Mouse (Mus musculus) naive thymus-derived CD4-positive, alpha-beta T cell, adult 2 months (primary cell): ENCODE results near the gene Ccr6.

Source experiments
- DNase-seq: peaks from one replicate; pipeline ENCODE4 v3.0.0-alpha.2; 2011; ENCODE audit warnings: low read depth

The Ccr6 gene

GRCm38 (mm10) chr17:8233618-8234214 lies 2.1 kb upstream of the Ccr6 start:
- no peak for DNase-seq

GRCm38 (mm10) chr17:8234537-8234936 lies 1.3 kb upstream of the Ccr6 start:
- DNase-seq = no peak

- DNase-seq = no peak
Observed at GRCm38 (mm10) chr17:8238012-8238710, 2.3 kb downstream of the Ccr6 start.

GRCm38 (mm10) chr17:8239561-8239960 lies 3.7 kb downstream of the Ccr6 start:
- no peak for DNase-seq

- DNase-seq = no peak
Observed at GRCm38 (mm10) chr17:8240517-8240916, 4.7 kb downstream of the Ccr6 start.

GRCm38 (mm10) chr17:8241645-8242044 lies 5.8 kb downstream of the Ccr6 start:
- DNase-seq = no peak

GRCm38 (mm10) chr17:8242186-8242585 lies 6.3 kb downstream of the Ccr6 start:
- DNase-seq = no peak

- no peak for DNase-seq
Observed at GRCm38 (mm10) chr17:8244124-8244523, 8.3 kb downstream of the Ccr6 start.

GRCm38 (mm10) chr17:8246102-8246754 lies 10.4 kb downstream of the Ccr6 start:
- no peak for DNase-seq

- DNase-seq = no peak
Observed at GRCm38 (mm10) chr17:8251704-8252103, 15.9 kb downstream of the Ccr6 start.

- no peak for DNase-seq
Observed at GRCm38 (mm10) chr17:8254268-8254667, 18.4 kb downstream of the Ccr6 start.

- no peak for DNase-seq
Observed at GRCm38 (mm10) chr17:8254914-8255313, 19.1 kb downstream of the Ccr6 start.

- DNase-seq = no peak
Observed at GRCm38 (mm10) chr17:8255583-8255982, 19.7 kb downstream of the Ccr6 start.

GRCm38 (mm10) chr17:8256982-8257381 lies 21.1 kb downstream of the Ccr6 start:
- peak; percentile 27 for DNase-seq

GRCm38 (mm10) chr17:8264638-8265037 lies 28.8 kb downstream of the Ccr6 start:
- DNase-seq = peak; percentile 75

GRCm38 (mm10) chr17:8272054-8272749 lies 36.4 kb downstream of the Ccr6 start:
- DNase-seq = no peak

GRCm38 (mm10) chr17:8272951-8273350 lies 37.1 kb downstream of the Ccr6 start:
- DNase-seq = no peak

- DNase-seq = no peak
Observed at GRCm38 (mm10) chr17:8276071-8276470, 40.2 kb downstream of the Ccr6 start.

GRCm38 (mm10) chr17:8276680-8277079 lies 40.8 kb downstream of the Ccr6 start:
- no peak for DNase-seq

- DNase-seq = no peak
Observed at GRCm38 (mm10) chr17:8277266-8277665, 41.4 kb downstream of the Ccr6 start.

GRCm38 (mm10) chr17:8278356-8278755 lies 42.5 kb downstream of the Ccr6 start:
- no peak for DNase-seq

- peak; percentile 86 for DNase-seq
Observed at GRCm38 (mm10) chr17:8282821-8283525, 47.1 kb downstream of the Ccr6 start, which contains the start of gene Mpc1. Gene Mpc1 (plus strand): TSS chr17:8282904.
